Mouse (Mus musculus): Measurements from ENCODE around the gene Eps15.
"Not testable (repeated sequence)": the region's sequence is repeated elsewhere in the genome, so short reads cannot be mapped to it uniquely, and the experiment has no call there.

Gene Eps15

DNA sequence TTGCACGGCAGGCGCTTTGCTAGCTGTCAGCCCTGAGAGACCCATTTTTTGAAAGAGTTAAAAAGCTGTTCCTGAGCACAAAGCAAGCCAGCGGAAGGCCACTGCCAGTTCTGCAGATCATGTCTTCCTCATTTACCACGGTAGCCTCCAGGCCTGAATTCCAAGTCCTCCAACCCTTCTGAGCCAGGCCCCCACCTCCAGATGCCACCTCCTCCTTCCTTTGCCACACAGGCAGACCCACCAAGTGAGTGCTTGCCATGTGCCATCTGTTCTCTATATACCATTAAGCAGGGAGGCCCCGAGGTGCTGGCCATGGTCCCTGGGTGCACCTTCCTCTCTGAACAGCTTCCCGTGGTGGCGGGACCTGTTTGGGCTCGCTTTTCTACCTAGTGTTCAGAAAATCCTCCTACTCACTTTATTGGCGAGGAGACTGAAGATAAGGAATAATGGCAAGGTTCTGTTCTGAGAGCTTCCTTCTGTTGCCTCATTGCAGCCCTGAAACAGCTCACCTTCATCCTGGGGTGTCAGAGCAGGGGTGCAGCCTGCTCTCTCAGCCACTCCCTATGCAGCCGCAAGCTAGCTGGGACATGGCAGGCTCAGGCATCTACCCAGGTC, 120.4 kb downstream of the Eps15 start:
- DNase-seq (ENCODE audit: low spot score): no peak

DNA sequence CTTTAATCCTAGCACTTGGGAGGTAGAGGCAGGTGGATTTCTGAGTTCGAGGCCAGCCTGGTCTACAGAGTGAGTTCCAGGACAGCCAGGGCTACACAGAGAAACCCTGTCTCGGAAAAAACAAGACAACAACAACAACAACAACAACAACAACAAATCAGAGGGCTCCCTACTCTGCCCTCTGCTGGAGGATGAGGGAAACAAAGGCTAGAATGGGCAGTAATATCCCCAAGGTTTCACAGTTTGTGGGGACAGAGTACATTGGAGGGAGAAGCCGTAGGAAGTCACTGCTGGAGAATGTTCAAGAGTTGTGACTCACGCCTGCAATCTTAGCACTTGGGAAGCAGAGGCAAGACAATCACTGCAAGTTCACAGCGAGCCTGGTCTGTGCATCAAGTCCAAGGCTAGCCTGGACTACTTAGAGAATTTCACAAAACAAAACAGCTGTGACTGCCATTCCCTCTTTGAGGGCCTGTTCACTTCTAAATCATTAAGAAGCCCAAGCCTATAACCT, 121.2 kb downstream of the Eps15 start:
- DNase-seq (ENCODE audit: low spot score): no peak

DNA sequence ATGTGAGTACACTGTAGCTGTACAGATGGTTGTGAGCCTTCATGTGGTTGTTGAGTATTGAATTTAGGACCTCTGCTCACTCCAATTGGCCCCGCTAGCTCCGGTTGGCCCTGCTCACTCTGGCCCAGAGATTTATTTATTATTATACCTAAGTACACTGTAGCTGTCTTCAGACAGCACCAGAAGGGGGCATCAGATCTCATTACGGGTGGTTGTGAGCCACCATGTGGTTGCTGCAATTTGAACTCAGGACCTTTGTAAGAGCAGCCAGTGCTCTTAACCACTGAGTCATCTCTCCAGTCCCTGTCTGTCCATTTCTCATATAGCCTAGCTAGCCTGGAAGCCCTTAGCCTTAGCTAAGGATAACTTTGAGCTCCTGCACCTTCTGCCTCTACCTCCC, 124.8 kb downstream of the Eps15 start:
- DNase-seq (ENCODE audit: low spot score): not testable (repeated sequence)

DNA sequence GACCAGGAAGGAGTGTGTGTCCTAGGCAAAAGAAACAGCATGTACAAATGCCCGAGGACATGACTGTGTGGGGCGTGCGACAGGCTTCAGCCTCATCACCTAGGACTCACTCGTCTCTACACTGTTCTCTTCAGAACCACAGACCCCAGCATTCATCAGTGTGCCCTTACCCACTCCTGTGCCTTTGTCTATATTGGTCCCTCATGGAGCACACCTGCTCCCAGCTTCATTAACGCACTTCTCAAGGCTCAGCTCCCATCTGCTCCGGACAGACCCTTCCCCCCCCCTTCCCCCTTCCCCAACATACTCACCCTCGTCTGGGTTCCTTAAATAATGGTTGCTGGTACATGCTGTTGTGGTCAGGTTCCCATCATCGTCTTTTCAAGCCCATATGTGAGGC, 125.3 kb downstream of the Eps15 start:
- DNase-seq (ENCODE audit: low spot score): no peak

DNA sequence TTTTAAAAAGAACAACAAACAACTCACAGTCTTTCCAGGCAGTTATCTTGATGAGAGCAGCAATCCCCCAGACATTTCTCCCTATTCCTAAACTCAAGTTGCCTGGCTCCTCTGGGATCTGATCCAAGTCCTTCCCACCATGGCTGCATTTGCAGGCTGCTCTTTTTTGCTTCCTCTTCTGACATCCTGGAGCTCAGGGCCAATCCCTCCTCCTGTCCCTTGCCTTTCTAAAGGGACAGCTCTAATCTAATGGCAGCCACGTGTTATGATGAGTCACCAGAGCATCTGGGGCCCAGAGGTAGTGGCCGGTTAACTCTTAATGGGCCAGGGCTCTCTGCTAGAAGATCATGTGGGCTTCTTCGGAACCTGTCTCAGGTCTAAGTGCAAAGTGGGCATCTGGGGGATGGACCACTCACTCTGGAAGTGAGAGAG, 126.0 kb downstream of the Eps15 start:
- DNase-seq (ENCODE audit: low spot score): peak; percentile 63

DNA sequence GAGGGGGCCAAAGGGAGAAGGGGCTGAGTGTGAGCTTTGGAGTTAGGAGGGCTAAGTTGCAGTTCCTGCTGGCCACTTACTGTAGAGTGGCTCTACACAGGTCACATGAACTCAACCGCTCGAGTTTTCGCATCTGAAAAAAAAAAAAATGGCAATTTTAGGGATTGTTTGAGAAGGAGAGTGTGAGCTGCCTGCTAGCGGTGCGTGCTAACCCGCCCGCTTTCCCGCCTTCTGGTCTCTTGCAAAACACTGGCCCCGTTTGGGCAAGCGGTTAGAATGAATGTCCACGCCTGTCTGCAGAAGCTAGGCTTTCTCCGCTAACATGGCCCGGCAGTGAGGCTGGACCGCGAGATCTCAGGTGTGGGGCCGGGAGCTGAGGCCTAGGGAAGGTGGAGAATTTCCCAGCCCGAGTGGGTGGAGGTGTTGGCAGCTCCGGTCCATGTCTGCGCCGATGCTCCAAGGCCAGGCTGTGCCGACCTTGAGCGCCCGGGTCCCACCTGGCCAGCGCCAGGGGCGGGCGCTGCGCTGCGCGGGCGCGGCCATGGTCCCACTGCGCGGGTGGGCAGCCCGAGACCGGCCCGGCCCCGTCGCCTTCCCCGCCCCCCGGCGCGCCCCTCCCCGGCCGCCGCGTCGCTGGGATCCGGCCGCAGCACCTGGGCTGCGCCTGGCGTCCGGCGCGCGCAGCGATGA, 126.6 kb downstream of the Eps15 start, which contains the start of gene Ttc39a:
Gene Ttc39a (plus strand): TSS at position 138 of the 690 bp plus-strand sequence.
- DNase-seq (ENCODE audit: low spot score): peak; percentile 36

DNA sequence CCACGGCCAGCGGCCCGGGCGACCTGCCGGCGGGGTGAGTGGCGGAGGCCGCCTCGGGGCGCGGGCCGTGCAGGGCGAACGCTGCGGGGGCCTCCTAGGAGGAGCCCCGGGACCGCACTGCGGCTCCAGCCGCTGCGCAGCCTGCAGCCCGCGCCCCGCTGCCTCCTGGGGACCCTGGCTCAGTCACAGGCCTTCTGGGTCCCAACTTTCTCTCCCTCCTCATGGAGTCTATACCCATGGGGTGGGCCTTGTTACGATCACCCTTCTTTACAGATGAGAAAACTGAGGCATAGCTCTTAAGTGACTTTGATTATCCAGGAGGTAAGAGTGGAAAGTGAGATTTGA, 127.1 kb downstream of the Eps15 start:
- DNase-seq (ENCODE audit: low spot score): no peak

DNA sequence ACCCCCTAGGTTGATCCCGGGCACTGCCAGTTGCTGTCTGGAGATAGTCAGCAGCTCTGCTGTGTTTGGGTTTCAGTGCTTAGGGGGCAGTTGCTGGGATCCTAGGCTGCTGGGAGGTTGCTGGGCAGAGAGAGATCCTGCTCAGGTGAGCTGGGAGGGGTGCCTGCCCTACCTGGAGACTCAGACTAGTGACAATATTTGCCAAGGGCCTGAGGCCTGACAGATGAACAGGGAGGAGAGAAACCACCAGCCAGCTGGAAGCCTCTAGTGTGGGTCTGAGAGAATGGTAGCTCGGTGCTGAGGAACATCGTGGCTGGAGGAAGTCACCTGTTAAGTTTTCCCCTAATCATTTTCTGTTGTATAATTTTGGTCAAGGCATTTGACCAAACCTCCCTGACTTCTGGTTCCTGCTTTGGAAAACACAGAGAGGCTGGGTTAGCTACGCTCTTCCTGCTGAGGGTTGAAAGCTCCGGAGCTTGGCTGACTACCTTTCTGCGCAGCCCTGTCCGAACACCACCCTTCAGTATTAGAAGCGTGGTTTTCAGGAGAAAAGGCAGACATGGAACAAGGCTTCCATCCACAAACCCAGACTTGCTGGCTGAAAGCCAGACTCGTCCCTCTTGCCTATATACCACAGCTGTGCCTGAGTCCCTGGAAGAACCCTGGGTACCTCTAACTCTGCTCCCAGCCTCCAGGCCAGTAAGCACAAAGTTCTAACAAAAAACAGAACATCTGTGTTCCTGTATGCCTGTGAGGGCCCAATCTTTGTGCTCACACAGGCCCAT, 127.8 kb downstream of the Eps15 start:
- DNase-seq (ENCODE audit: low spot score): no peak

DNA sequence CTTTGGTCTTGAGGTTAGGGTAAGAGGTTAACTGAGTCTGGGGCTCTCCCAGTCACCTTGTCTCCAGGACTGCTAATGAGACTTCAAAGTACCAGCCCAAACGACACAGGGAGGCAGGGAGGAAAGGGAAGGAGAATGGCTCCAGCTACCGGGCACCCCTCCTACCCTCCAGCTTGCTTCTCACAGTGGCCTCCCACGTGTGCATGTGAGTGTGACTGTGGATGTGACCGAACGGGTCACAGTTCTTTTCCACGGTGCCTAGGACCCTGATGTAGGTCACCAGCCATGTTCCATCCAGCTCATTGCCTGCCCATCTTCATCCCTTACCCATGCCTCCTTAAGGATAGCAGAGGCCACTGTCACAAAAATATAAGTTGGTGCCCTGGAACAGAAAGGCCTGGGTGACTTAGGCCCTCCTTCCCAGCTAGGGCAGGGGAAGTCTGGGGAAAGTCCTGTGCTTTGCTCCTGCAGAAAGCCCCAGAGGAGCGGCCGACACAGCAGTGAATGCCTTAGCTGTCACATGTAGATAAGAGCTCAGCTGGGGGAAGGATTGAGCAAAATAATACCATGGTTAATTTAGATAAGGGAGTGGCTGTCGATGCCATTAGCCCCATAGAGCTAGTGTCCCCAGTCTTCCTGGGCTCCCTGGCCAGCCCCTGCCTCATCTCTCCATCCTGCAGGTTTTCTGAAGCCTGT, 130.8 kb downstream of the Eps15 start:
- no peak for DNase-seq (ENCODE audit: low spot score)

DNA sequence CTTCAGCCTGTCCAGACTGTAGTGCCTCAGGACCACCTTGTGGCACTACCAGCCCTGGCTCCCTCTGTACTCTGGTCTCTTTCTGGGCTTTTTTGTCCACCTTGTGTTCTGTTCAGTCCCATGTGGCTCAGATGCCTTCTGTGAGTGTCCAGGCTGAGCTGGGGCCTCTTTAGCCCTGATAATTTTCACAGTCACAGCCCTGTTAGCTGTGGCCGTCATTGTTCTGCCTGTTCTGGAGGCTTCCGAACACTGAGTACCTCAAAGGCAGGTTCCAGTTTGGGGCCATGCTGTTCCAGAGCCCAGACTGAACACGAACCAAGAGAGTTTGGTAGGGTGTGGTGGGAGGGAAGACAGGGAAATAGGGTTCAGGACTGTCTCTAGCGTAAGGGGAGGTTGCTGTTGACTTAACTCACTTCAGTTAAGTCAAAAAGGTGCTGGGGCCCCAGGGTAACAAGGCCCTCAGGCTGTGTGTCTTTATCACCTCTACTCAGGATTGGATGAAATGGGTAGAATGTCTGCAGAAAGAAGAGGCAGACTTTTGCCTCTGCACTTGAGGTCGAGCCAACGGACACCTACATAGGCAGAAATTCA, 131.4 kb downstream of the Eps15 start:
- no peak for DNase-seq (ENCODE audit: low spot score)

DNA sequence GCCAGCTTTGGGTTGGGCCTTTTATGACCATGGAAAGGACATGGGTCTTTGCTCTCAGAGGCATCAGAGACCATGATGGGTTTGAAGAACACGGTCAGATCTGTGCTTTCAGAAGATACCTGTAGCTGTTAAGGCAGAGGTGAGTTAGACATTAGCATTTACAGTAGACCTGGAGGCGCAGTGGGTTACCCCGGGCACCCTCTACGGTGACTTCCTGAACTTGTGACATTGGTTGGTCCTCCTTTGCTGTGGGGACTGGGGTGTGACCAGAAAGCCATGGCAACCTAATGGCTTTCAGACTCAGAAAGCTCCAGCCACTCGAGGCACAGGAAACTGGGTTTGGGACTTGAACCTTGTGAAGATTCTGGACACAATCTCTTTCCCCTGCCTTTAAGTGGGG, 132.2 kb downstream of the Eps15 start:
- no peak for DNase-seq (ENCODE audit: low spot score)

DNA sequence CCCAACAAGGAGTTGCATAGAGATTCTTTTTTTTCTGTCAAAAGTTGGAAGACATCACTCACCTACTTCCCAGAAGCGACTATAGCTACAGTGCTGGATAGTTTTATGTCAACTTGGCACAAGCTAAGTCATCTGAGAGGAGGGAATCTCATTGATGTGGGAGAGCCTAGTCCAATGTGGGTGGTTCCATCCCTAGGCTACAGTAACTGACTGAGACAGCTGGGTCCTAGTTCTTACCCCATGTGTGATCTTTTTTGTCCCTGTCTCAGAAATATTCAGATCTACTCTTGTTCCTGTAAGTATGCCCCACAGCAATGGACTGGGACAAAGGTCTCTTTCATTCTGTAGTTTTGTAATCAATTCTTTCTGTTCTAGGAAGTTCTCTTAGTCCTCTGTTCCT, 137.9 kb downstream of the Eps15 start:
- no peak for DNase-seq (ENCODE audit: low spot score)

DNA sequence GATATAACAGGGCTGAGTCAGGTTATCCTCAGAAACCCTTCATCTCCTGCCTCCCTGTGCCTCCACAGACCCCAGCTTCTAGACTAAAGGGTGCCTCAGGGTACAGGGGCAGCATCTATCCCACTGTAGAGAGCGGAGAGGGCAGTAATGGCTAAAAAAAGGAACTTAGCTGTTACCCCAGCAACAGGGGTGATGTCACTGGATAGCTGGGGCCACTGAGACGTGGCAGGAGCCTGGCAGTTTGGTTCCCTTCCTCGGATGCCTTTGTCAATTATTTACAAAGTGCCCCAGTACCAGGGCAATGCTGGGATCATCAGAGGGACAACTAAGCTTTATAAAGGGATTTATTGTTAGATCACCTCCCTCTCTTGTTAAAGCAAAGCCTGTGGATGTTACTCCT, 138.9 kb downstream of the Eps15 start:
- DNase-seq (ENCODE audit: low spot score): no peak

DNA sequence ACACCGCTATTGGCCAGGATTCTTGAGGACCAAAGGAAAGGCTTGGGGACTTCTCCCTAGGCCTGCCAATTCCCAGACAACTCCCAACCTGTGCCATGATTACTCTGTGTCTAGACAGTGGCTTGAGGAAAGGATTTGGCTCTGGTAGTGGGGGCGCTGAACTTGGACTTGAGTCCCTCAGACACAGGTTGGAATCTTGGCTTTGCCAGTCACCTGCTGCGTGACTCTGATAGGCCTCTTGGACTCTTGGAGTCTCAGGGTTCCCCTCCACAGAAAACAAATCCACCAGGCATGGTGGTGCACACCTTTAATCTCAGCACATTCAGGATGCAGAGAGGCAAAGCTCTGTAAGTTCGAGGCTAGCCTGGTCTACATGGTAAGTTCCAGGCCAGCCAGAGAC, 139.5 kb downstream of the Eps15 start:
- DNase-seq (ENCODE audit: low spot score): no peak

DNA sequence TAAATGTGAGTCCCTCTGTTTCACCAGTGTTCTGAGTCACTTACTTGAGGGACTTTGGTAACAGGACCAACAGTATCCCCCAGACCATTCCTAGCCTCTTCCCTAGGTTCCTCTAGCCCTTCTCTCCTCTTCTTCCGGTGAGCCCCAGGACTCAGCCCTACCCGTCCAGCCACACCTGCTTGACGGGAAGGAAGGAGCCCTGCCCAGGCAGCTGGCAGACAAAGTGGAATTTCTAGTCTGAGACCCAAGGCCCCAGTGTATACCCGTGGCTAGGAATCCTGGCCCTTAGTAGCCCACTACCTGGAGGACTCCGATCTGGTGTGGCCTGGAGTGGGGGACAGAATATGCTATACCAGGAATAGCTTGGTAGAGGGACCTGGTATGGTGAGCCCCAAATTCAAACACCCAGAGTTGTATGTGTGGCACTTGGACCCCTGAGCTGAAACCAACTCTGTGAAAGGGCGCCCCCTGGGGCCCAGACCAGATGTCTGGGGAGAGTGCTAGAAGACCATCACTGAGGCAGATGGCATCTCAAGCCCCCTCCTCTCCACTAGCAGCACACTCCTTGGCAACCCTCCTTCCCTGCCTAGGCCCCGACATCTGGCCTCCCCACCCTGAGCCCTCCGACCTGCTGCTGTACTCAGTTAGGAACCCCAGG, 140.2 kb downstream of the Eps15 start:
- DNase-seq (ENCODE audit: low spot score): peak; percentile 43

DNA sequence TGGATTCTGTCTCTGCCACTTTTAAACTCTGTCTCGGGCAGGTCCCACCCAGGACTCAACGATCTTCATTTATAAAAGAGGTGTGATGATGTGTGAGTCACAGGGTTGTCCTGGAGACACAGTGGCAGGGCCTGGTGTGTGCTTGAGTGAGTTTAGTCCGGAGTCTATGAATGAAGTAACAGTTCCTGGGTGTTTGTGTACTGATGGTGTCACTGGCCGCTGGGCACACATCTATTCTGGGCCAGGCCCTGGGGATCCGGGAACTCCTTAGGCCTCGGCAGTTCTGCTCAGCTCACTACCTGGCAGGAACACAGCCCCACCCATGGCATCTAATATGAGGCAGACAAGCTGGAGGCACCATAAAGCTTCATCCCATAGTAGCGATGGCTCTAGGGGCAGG, 141.5 kb downstream of the Eps15 start:
- DNase-seq (ENCODE audit: low spot score): no peak

DNA sequence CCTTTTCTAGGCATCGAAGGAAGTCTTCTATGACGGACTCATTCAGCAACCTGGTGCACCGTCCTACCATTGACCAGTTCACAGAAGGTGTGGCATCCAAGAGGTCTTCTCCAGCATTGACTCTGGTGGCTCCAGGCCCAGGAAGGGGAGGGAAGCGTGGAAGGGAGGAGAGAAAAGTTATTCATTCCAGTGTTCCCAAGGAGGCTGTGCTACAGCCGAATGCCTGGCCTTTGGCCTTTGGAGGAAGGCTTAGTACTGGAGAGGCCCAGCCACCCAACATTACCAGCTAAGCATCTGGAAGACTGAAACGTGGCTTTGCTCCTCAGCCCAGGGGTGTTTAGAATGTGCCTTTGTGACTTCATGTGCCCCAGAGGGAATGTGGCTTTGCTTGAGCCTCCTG, 142.4 kb downstream of the Eps15 start:
- no peak for DNase-seq (ENCODE audit: low spot score)

DNA sequence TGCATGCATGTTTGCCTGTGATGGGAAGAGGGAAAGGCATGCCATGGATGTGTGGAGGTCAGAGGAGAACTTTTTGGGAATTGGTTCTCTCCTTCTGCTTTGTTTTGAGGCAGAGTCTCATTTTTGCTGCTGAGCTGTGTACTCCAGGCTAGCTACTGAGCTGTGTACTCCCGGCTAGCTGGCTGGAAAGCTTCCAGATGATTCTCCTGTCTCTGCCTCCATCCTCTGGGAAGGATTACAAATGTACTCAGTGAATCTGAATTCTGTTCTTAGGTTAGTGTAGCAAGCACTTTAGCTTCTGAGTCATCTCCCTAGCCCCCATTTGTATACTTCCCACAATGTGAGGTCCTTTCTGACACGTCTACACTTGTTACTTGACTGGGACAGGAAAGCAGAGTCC, 143.4 kb downstream of the Eps15 start:
- no peak for DNase-seq (ENCODE audit: low spot score)

DNA sequence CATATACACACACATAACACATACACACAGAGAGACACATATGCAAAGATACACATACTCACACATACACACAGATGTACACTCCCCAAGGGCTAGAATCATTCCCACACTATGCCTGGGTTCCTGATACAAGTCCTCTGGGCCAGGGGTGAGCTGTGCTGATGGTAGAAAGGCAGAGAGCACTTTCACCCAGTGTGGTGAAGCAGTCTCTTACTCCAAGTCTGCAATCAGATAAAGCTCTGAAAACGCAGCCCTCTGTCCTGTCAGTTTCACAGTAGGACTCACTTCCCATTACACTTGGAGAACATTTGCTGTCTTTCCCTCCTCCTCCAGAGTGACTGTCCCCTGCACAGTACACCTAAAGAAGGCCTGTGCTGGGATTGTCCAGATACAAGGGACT, 147.0 kb downstream of the Eps15 start:
- DNase-seq (ENCODE audit: low spot score): no peak

DNA sequence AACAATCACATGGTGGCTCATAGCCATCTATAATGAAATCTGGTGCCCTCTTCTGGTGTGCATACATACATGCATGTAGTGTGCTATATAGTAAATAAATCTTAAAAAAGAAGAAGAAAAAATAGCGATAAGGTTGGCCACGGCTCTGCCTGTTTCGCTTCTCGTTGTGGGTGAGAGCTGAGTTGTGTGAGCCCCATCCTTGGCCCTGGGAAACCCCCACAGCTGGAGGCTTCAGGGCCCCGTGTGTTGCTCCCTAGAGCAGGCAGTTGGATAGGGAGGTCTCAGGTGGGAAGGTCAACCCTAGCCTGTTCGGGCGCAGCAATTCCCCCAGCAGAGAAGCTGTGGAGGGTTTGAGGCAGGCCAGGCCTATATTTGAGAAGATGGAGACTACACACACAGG, 150.2 kb downstream of the Eps15 start:
- no peak for DNase-seq (ENCODE audit: low spot score)

DNA sequence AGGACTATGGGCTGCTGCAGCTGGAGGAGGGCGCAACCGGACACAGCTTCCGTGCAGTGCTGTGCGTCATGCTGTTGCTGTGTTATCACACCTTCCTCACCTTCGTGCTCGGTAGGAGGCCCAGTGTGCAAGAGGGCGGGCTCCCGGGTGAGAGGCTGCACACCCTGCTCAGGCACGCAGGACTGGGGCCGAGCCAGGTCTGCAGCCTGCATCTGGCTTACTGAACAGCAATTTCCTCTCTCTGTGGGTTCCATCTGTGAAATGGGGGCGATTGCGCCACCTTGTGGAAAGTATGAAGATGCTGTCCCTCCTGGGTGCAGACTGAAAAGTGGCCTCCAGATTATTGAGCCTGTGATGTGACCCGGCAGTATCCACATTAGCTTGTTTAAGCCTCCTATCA, 150.8 kb downstream of the Eps15 start:
- DNase-seq (ENCODE audit: low spot score): peak; percentile 78
